Mouse (Mus musculus): ENCODE measurements at regions not wholly inside any gene's neighbourhood (a gene's known extent, or its start where the extent isn't known, plus 50 kb on each side); places are given as distances from the start of the nearest gene placed in this dataset.
A peak's percentile ranks its signal among the peaks of the same experiment; 100 is the strongest.

DNA sequence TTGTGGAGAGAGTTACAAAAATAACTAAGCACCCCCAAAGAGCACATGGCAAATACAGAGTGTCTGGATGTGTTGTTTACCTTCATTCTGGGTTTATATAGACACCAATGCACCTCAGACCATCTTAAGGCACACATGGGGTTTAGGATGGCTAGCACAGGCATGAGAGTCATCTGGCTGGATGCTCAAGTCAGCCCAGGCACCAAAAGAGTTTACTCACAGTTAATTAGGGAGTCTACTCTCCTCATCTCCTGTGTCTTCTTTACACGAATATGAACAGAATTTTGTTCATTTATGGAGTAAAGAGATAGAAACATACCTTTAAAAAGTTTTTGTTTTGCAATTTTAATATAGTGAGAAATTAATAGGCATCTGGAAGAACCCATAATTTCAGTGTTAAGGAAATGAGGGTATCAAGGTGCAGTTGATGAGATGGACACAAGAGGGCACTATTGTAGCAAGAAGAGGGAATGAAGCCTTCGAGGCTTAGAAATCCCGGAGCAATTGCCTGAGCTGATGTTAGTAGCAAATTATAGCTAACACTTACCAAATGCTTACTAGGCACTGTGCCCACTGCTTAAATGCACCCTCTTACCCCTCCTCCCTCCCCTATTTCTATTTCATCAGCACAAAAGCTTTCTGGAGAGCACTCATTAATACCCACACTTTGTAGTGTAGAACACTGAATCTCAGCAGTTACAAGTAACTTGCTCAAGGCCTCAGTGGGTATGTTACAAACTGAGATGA, 174.6 kb downstream of the Eepd1 start:
- WGBS, result 1% methylated on average over 3 of the region's 3 CpGs
- Histone ChIP-seq H3K4me2 (replicated peaks) (no peak overlapping the region), H3K9me3 (no peaks in the 10 kb centered on the region), H3K4me3 (no peak overlapping the region), H3K4me1 (no peaks in the 10 kb centered on the region), H3K9ac (replicated peaks) (no peak overlapping the region), H3K36me3 (no peaks in the 10 kb centered on the region), H3K27ac (replicated peaks) (peak overlapping the region; percentile 57), H3K27me3 (no peaks in the 10 kb centered on the region)
- ATAC-seq (replicated peaks), result peak; percentile 97

- Histone ChIP-seq H3K4me2 (replicated peaks) (no peak overlapping the region), H3K36me3 (no peaks in the 10 kb centered on the region), H3K9ac (replicated peaks) (no peak overlapping the region), H3K4me1 (no peaks in the 10 kb centered on the region), H3K27ac (replicated peaks) (peak overlapping the region; percentile 57), H3K9me3 (no peaks in the 10 kb centered on the region), H3K4me3 (no peak overlapping the region), H3K27me3 (no peaks in the 10 kb centered on the region)
- WGBS, result 80% methylated on average over 3 of the region's 3 CpGs
- ATAC-seq (replicated peaks), result peak; percentile 62; the same call in 1 of the 2 replicates
These were observed 175.2 kb downstream of the Eepd1 start for GRCm38 (mm10) chr9:25656534-25656933.

DNA sequence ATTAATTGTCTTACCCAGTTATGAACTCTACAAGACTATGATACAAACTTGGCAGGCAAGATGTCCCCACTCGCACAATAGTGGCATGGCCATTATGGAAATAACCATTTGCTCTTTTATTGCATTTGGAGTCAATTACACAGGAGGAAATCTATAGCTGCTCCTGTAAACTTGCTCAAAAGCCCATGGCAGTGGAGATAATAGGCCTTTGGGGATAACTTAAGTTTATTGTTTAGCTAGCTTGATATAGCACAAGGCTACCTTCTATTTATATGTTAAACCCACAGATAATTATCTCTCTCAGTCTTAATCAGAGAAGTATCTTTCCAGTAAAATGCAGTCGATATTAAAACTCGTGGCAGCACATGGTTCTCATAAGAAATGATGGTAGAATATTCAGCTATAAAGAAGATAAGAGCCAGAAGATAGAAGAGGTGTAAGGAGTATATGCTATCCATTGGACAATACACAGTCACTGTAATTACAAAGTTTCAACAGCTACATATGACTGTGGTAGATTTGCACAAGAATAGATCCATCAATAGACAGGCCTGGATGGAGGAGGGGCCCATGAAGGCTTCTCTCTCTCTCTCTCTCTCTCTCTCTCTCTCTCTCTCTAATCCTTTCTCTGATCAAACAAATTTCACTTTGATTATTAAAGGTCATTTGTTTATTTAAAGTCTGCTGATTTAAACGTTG, 202.4 kb downstream of the Eepd1 start:
- Histone ChIP-seq H3K27ac (replicated peaks) (no peak overlapping the region), H3K4me2 (replicated peaks) (no peak overlapping the region), H3K9me3 (no peaks in the 10 kb centered on the region), H3K4me1 (no peaks in the 10 kb centered on the region), H3K4me3 (no peak overlapping the region), H3K27me3 (no peaks in the 10 kb centered on the region), H3K36me3 (no peaks in the 10 kb centered on the region), H3K9ac (replicated peaks) (no peak overlapping the region)
- 82% methylated on average over 4 of the region's 4 CpGs for WGBS
- no peak for ATAC-seq (replicated peaks)

GRCm38 (mm10) chr9:25693632-25694031, 212.3 kb downstream of the Eepd1 start:
- Histone ChIP-seq H3K9ac (replicated peaks) (no peak overlapping the region), H3K4me3 (no peak overlapping the region), H3K9me3 (no peaks in the 10 kb centered on the region), H3K27ac (replicated peaks) (no peak overlapping the region), H3K4me2 (replicated peaks) (no peak overlapping the region), H3K36me3 (no peaks in the 10 kb centered on the region), H3K27me3 (no peaks in the 10 kb centered on the region), H3K4me1 (no peaks in the 10 kb centered on the region)
- ATAC-seq (replicated peaks), result peak; percentile 71
- 20% methylated on average over 5 of the region's 5 CpGs for WGBS

DNA sequence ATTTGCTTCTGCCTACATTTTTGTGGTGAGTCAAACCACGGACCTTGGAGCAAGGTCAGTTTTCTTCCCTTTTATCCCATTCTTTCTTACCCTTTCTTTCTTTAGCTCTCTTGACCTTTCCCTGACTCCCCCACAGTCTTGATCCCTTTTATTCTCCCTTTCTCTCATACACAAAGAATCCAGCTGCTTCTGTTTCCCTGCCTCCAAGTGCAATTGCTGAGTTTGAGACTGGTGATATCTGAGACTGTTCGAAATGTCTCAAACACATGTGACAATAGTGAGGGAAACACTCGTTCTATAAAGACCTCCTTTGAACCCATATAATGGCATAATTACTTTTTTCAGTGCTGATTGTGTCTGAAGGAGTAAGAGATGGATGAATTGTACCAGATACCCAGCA, 213.7 kb downstream of the Eepd1 start:
- Histone ChIP-seq H3K9me3 (no peaks in the 10 kb centered on the region), H3K4me3 (no peak overlapping the region), H3K4me2 (replicated peaks) (no peak overlapping the region), H3K27ac (replicated peaks) (no peak overlapping the region), H3K4me1 (no peaks in the 10 kb centered on the region), H3K27me3 (no peaks in the 10 kb centered on the region), H3K36me3 (no peaks in the 10 kb centered on the region), H3K9ac (replicated peaks) (no peak overlapping the region)
- ATAC-seq (replicated peaks), result no peak
- 3% methylated on average over 3 of the region's 3 CpGs for WGBS

GRCm38 (mm10) chr9:25713636-25714035, 232.3 kb downstream of the Eepd1 start:
- no peaks in the 10 kb centered on the region for H3K9me3 ChIP-seq
- no peak overlapping the region for H3K4me2 ChIP-seq (replicated peaks)
- no peaks in the 10 kb centered on the region for H3K36me3 ChIP-seq
- no peak for ATAC-seq (replicated peaks)
- H3K27ac ChIP-seq (replicated peaks), result no peak overlapping the region
- no peaks in the 10 kb centered on the region for H3K27me3 ChIP-seq
- H3K9ac ChIP-seq (replicated peaks), result no peak overlapping the region
- H3K4me1 ChIP-seq, result no peaks in the 10 kb centered on the region
- no peak overlapping the region for H3K4me3 ChIP-seq

DNA sequence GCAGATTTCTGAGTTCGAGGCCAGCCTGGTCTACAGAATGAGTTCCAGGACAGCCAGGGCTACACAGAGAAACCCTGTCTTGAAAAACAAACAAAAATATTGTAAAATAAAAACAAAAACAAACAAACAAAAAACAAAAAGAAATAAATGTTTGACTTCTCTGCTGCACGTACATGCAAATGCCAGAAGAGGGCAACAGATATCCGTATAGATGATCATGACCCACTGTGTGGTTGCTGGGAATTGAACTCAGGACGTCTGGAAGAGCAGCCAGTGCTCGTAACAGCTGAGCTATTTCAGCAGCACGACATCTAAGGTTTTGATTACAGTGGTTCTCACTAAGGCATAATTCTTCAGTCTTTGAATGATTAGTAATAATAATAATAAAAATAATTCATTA, 262.8 kb downstream of the Eepd1 start:
- Histone ChIP-seq H3K27ac (replicated peaks) (no peak overlapping the region), H3K9ac (replicated peaks) (no peak overlapping the region), H3K36me3 (no peaks in the 10 kb centered on the region), H3K4me1 (no peaks in the 10 kb centered on the region), H3K4me3 (no peak overlapping the region), H3K9me3 (no peaks in the 10 kb centered on the region), H3K4me2 (replicated peaks) (no peak overlapping the region), H3K27me3 (no peaks in the 10 kb centered on the region)
- 68% methylated on average over 6 of the region's 6 CpGs for WGBS
- ATAC-seq (replicated peaks), result no peak

DNA sequence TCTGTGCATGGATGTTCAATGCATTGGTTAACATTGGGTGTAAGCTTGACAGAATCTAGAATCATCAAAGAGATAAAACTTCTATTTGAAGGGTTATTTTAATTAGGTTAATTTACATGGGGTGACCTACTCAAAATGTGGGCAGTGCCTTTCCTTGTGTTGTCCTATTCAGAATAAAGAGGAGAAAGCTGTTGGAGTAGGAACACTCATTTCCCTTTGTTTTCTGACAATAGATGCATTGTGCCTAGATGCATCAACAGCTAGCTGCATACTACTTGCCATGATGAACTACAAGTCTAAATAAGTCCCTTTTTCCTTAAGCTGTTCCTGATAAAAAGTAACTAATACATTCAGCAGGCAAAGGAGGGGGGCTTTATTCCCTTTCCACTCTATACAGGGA, 269.8 kb downstream of the Eepd1 start:
- Histone ChIP-seq H3K9ac (replicated peaks) (no peak overlapping the region), H3K27ac (replicated peaks) (no peak overlapping the region), H3K4me3 (no peak overlapping the region), H3K4me1 (no peaks in the 10 kb centered on the region), H3K9me3 (no peaks in the 10 kb centered on the region), H3K4me2 (replicated peaks) (no peak overlapping the region), H3K27me3 (no peaks in the 10 kb centered on the region), H3K36me3 (no peaks in the 10 kb centered on the region)
- no peak for ATAC-seq (replicated peaks)

DNA sequence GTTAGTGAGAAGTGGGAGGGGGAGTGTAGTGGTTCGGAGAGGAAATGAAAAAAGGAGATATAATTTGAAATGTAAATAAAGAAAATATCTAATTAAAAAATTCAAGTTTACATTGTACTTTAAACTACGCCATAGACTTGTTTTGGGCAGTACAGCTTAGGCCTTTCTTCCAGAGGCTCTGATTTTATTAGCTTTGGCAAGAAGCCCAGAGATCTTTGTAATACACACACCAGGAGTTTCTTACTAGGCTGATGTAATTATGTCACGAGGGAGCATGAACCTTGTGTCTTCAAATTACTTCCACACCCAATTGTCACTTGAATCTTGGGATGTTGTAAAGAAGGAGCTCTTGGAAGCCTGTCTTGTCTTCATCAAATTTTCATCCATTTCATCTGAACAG, 292.6 kb downstream of the Eepd1 start:
- H3K9ac ChIP-seq (replicated peaks), result no peak overlapping the region
- no peaks in the 10 kb centered on the region for H3K9me3 ChIP-seq
- ATAC-seq (replicated peaks), result peak; percentile 64
- no peak overlapping the region for H3K4me3 ChIP-seq
- no peaks in the 10 kb centered on the region for H3K36me3 ChIP-seq
- H3K4me2 ChIP-seq (replicated peaks), result no peak overlapping the region
- no peaks in the 10 kb centered on the region for H3K4me1 ChIP-seq
- H3K27ac ChIP-seq (replicated peaks), result no peak overlapping the region
- no peaks in the 10 kb centered on the region for H3K27me3 ChIP-seq
- 14% methylated on average over 3 of the region's 3 CpGs for WGBS

- Histone ChIP-seq H3K9me3 (no peaks in the 10 kb centered on the region), H3K9ac (replicated peaks) (no peak overlapping the region), H3K27me3 (no peaks in the 10 kb centered on the region), H3K4me1 (no peaks in the 10 kb centered on the region), H3K4me2 (replicated peaks) (no peak overlapping the region), H3K36me3 (no peaks in the 10 kb centered on the region), H3K27ac (replicated peaks) (no peak overlapping the region), H3K4me3 (no peak overlapping the region)
- ATAC-seq (replicated peaks), result no peak
- WGBS, result 92% methylated on average over 1 of the region's 1 CpGs
These were observed 301.3 kb downstream of the Eepd1 start for GRCm38 (mm10) chr9:25782631-25783030.

DNA sequence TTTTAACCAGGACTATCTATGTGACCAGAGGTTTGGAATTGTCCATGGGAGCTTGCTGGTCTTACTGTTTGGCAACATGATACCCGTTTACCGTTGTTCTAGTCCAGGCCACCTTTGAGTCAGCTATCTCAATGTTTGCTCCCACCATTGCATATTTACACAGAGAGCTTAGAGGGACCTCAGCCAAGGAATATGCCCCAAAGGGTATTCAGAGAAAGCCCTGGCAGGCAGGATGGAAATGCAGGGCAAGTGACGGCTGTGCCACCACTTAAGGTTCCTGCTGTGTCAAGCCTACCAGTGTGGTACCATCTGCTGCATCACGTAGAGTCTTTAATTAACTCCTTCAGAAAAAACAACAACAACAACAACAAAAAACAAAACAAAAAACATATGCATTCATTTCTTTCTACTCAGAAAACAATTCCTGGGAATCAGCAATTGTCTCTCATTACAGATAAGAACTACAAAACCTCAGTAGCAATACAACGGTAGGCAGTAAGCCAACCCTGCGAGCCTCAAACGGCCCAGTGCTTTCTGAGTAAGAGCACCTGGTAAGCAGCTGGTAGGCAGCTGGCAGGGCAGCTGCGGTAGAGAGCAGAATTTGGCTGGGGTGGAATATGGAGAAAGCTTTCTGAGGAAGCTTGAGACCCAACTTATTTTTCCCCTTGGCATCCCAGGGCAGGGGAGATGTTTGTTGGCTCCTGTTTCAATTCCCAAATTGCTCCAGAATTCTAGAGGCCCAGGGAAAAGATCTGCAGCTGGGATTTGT, 314.0 kb downstream of the Eepd1 start:
- no peak overlapping the region for H3K9ac ChIP-seq (replicated peaks)
- H3K4me1 ChIP-seq, result no peaks in the 10 kb centered on the region
- H3K4me2 ChIP-seq (replicated peaks), result no peak overlapping the region
- H3K4me3 ChIP-seq, result no peak overlapping the region
- no peaks in the 10 kb centered on the region for H3K9me3 ChIP-seq
- no peak for ATAC-seq (replicated peaks)
- 68% methylated on average over 8 of the region's 8 CpGs for WGBS
- no peaks in the 10 kb centered on the region for H3K27me3 ChIP-seq
- no peak overlapping the region for H3K27ac ChIP-seq (replicated peaks)
- no peaks in the 10 kb centered on the region for H3K36me3 ChIP-seq

GRCm38 (mm10) chr9:25809562-25809961, 328.2 kb downstream of the Eepd1 start:
- H3K36me3 ChIP-seq, result no peaks in the 10 kb centered on the region
- ATAC-seq (replicated peaks), result no peak

More at GRCm38 (mm10) chr9:25809562-25809961, 328.2 kb downstream of the Eepd1 start:
- Histone ChIP-seq H3K9ac (replicated peaks) (no peak overlapping the region), H3K4me1 (no peaks in the 10 kb centered on the region), H3K27ac (replicated peaks) (no peak overlapping the region), H3K4me3 (no peak overlapping the region), H3K4me2 (replicated peaks) (no peak overlapping the region), H3K9me3 (no peaks in the 10 kb centered on the region), H3K27me3 (no peaks in the 10 kb centered on the region)

All from forebrain, embryonic 15.5 days (tissue).